Mouse (Mus musculus) left cerebral cortex, postnatal 10 days (tissue): ENCODE results near the gene Ankrd27. TPM values are rescaled to one million over a fixed set of nuclear protein-coding genes. Genes with fewer than 3 reads are reported as not detected.

Experiments used
- DNase-seq, 2 experiments: peaks; one replicate each; pipeline ENCODE4 v3.0.0; 2021 to 2022; ENCODE audit warnings: low spot score in 2 of 2, mixed read lengths in 1 of 2; ENCODE audit errors: extremely low spot score in 1 of 2
- intact Hi-C: fragments of 180-260 bp; cut with DNase I; formaldehyde crosslinking; loops from one replicate; pipeline ENCODE4 v1.15.1; 2025
- total RNA-seq, 2 experiments: library from RNA; stranded (reverse); gene quantifications; 2 replicates each; pipeline ENCODE4 v1.2.3; 2021

Gene Ankrd27
- total RNA-seq, 2 experiments from 2014 or later = 42.8 to 50.3 TPM

DNA sequence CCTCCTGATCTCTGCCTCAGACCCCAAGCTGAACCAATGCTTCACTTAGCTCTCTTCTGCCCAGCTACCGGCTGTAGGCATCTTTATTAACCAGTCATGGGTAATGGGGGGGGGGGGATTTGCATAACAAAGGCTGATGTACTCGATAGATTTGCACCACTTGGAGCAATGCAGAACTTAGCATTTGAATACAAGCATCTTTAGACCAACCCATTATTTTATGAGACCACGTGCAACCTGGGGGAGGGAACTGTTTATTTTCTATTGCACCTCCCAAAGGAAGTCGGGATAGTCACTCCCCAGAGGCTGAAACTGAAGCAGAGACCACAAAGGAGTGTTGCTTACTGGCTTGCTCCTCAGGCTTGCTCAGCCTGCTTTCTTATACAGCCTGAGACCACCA lies 31.5 kb downstream of the Ankrd27 start:
- no peak for DNase-seq
- intact Hi-C loops = no loop called here

DNA sequence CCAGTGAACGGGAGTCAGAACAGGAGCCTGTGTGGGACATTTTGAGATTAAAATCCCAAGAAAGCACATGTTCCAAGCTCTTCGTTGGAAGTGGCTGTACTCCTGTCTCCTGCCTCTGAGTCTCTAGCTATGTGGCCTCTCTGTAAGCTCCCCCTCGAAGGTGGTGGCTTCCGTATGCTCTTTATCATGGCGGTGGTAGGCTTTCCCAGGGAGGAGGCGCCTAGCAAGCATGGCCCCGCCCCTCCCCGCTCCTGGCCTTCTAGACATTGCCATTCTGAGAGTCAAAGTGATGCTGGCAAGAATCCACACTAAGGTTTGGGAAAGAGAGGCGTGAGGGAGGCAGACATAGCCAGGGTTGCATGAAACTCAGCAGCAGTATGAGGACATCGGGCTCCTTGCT lies 36.6 kb downstream of the Ankrd27 start:
- no peak for DNase-seq
- intact Hi-C loops = loop anchor here (10.0 kb wide), 1 partner anchor 208 kb away; no protein-coding TSS in a partner anchor

DNA sequence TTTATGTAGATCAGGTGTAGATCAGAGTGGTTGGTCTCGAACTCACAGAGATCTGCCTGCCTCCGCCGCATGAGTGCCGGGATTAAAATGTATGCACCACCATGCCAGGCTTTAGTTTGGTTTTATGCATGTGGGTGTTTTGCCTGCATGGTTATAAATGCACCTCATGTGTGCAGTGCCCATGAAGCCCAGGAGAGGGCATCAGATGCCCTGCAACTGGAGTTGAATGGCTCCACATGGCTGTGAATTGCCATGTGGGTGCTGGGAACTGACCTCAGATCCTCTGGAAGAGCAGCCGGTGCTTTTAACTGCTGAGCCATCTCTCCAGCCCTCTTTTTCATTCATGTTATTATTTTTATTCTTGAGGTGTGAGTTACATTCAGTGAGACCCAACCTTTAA lies 40.0 kb downstream of the Ankrd27 start:
- DNase-seq = no peak
- intact Hi-C loops = loop anchor here (10.0 kb wide), 1 partner anchor 211 kb away; no protein-coding TSS in a partner anchor

DNA sequence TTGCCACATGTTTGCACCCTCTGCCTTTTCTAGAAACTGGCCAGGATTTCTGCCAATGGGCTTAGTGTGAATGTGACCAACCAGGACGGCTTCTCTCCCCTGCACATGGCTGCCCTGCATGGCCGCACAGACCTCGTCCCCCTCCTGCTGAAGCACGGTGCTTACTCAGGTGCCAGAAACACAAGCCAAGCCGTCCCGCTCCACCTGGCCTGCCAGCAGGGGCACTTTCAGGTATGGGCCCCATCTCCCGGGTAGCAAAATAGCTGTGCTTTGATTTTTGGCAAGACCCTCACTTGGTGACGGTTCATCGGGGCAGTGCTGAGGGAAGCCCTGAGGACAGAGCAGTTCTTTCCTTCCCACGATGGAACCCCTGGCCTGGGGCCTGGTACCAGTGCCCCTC lies 41.3 kb downstream of the Ankrd27 start:
- no peak for DNase-seq
- intact Hi-C loops = loop anchor here (10.0 kb wide), 1 partner anchor 213 kb away; no protein-coding TSS in a partner anchor

DNA sequence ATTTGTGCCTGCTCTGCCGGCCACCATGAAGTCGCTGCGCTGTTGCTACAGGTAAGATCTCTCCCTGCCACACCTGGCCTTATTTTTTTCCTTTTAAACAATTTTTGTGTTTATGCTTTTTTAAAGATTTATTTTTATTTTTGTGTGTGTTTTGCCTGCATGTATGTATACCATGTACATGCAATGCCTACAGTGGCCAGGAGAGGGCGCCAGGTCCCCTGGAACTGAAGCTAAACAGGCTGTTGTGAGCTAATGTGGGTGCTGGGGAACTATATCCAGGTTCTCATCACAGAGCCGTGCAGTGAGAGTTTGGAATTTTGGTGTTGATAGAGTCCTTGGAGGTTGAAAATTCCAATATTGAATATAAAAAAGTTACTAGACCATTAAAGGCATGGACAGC lies 42.5 kb downstream of the Ankrd27 start:
- no peak for DNase-seq
- intact Hi-C loops = loop anchor here (10.0 kb wide), 1 partner anchor 214 kb away; no protein-coding TSS in a partner anchor

DNA sequence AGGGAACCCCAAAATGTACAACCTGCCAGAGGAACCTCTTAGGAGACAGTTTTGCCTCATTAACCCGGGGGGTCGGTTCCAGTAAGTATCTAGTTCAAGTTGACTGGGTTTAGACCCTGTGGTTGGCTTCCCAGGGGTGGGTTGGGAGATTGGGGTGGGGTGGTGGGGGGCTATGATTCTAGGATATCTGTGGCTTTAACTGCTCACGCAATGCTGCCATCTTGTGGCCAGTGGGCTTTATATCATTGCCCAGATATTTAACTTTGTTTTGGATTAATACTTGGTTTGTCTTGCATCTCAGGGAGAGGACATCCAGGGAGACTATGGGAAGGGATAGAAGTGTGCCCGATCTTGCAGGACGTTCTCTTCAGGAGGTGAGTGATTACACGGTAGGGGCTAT lies 50.2 kb downstream of the Ankrd27 start:
- intact Hi-C loops = loop anchor here (5.0 to 10.0 kb wide), 2 partner anchors 89 to 341 kb away; no protein-coding TSS in a partner anchor
- DNase-seq = peak in 1 of 2 experiments; percentile 46

DNA sequence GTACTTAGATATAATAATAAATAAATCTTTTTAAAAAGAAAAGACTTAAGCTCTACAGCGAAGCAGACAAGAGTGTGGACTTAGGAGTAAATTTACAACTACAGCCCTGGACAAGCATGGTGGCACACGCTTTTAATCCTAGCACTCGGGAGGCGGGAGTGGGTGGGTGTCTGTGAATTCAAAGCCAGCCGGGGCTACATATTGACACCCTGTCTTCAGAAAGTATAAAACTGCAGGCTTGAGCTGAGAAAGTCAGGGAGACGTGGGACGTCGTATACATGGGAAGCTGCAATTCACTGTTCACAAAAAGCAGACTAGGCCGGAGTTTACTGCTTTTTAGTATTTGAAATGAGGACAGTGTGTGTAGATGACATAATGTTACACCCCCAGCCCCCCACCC lies 50.8 kb downstream of the Ankrd27 start:
- intact Hi-C loops = loop anchor here (5.0 to 10.0 kb wide), 2 partner anchors 90 to 342 kb away; no protein-coding TSS in a partner anchor
- no peak for DNase-seq

DNA sequence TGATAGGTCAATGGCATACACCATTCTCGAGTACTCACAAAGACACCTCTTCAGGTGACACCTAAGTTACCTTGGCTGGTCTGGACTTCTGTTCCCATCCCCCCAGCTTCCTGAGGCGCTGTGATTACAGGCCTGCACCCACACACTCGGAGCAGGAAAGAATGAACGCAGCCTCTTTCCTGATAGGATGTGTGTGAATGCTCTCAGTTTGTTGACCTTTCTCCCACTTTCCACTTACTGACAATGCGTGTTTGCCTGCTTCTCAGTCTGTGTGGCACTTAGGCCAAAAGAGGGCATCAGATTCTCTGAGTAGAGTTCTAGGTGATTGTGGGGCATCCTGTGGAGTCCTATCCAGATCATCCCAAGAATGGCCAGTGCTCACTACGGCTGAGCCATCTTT lies 54.0 kb downstream of the Ankrd27 start:
- DNase-seq = no peak
- intact Hi-C loops = no loop called here

DNA sequence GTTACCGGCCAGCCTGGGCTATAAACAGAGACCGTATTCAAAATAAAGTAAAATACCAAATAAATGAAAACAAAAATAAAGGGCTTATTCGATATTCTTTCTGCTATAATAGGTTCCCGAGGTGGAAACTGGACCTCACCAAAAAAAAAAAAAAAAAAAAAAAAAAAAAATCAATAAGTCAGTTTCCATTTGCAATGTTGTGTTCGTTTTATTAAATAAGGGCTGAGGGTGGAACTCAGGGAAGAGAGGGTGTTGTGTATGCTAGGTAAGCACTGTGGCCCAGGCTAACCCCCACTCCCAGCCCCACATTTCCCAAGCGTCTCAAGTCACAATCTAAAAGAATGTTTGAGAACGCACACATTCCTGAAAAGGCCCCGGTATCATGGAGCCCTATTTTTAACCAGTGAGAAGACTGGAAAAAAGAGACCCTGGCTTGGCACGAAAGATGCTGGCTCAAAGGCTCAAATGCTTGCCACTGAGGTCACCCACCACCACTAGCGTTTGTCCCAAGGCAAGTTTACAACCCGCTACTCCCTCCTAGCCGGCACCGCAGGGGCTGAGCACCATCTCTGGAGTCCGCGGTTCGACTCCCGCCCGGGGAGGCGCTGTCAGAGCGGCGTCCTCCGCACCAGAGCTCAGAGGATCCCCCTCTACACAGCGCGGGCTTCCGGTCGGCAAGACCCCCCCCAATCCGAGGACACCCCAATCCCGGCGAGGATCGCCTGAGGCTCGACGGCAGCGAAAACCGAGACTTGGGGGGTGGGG lies 60.5 kb downstream of the Ankrd27 start:
- DNase-seq = peak in 1 of 2 experiments; percentile 58
- intact Hi-C loops = loop anchor here (5.0 kb wide), 1 partner anchor 156 kb away; the partner anchor contains the start of gene Zfp507

DNA sequence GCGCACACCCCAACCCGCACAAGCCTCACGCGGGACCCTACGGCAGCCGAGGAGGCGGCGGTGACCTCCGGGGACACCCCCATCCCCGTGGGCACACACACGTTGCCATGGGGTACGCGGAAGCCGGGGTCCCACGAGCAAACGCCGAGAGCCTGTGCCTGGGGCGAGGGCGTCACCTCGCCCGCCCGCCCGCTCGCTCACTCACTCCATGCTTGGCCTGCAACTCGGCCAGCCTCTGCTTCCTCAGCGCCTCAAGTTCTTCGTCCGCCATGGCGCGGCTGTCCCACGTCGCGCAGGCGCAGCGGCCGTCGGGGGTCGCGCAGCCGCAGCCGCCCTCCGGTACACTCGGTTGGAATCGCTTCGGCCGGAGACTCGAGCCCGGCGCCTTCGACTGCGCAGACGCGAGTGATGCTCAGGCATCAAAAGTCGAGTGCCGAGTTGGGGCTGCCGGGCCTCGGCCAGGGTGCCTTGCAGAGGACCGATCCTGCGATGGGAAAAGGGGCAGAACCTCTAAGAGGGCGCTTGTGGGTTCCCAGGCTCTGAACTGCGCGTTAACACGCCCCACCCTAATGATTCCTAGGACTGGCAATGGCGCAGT lies 61.2 kb downstream of the Ankrd27 start, which contains the start of gene Pdcd5:
Gene Pdcd5, minus strand, starts transcription at position 421 of the 598 bp plus-strand sequence.
- intact Hi-C loops = loop anchor here (5.0 kb wide), 1 partner anchor 155 kb away; the partner anchor contains the start of gene Zfp507
- peak; percentile 97 to 98 for DNase-seq

DNA sequence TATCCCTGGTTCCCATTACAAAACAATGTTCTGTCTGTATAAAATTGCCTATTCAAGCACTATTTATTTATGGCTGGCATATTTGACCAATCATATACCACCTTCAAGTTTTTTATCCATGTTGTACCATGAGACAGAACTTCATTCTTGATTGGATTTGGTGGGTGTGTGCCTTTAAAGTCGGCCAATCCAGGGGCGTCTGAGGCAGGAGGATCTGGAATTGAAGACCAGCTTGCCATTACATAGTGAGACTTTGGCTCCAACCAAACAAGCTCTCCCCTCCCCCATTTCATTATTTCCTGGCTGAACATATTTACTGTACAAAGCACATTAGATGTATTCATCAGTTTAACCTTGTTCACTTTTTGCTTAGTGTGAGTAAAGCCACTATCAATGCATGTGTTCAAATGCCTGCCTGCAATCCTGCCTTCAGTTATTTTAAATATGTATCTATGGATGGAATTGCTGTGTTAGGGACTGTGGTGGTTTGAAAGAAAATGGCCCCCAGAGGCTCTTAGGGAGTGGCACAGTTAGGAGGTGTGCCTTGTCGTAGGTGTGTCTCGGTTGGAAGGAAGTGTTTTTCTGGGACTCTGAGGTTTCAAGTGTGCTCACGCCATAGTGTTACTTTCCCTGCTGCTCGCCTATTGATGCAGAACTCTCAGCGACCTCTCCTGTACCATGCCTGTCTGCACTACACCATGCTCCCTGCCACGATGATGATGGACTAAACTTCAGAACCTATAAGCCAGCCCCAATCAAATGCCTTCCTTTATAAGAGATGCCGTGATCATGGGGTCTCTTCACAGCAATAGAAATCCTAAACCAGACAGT lies 62.4 kb downstream of the Ankrd27 start:
- no peak for DNase-seq
- intact Hi-C loops = loop anchor here (5.0 kb wide), 1 partner anchor 154 kb away; the partner anchor contains the start of gene Zfp507

DNA sequence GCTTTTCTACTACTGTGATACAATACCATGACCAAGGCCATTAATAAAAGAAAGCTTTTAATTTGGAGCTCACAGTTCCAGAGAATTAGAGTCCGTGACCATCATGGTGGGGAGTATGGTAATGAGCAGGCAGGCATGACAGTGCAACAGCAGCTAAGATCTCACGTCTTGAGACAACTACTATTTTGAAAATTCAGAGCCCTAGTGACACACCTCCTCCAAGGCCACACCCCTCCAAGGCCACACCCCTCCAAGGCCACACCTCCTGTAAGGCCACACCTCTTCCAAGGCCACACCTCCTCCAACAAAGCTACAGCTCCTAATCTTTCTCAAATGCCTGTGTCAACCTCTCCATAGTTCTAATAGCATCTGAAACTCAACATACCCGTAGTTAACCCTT lies 63.0 kb downstream of the Ankrd27 start:
- peak in 1 of 2 experiments; percentile 62 for DNase-seq
- intact Hi-C loops = loop anchor here (5.0 kb wide), 1 partner anchor 153 kb away; the partner anchor contains the start of gene Zfp507

DNA sequence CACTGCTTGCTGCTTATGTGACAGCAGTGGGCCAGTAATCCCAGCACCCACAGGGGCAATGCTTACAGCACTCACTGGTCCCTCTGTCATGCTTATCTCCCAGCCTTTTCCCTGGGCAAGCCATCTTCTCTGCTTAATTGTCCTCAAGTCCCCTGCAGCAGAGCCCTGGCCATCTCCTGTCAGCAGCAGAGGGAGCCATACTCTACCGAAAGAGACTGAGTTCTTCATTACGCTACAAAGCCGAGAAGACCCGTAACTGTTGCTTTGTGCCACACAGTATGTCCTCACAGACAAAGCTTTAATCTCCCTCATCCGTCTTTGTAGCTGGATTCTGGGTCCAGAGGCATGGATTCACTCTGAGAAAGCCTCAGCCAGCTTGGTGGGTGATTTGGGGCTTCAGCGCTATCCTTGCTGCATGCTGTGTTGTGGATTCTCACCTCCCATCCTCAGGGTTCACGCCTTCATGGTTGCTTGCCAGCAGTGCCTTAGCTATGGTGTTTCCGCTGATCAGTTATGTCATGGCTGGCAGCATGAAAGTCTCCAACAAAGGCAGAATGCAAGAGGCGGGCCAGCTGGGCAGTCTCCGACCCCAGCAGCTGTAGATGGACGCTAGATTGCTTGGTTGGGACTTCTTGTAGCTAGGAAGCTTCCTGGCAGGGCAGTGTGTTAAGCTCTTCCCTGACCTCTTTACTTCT lies 64.8 kb downstream of the Ankrd27 start:
- intact Hi-C loops = loop anchor here (5.0 kb wide), 1 partner anchor 1706 kb away; no protein-coding TSS in a partner anchor
- DNase-seq = peak; percentile 43 to 63

DNA sequence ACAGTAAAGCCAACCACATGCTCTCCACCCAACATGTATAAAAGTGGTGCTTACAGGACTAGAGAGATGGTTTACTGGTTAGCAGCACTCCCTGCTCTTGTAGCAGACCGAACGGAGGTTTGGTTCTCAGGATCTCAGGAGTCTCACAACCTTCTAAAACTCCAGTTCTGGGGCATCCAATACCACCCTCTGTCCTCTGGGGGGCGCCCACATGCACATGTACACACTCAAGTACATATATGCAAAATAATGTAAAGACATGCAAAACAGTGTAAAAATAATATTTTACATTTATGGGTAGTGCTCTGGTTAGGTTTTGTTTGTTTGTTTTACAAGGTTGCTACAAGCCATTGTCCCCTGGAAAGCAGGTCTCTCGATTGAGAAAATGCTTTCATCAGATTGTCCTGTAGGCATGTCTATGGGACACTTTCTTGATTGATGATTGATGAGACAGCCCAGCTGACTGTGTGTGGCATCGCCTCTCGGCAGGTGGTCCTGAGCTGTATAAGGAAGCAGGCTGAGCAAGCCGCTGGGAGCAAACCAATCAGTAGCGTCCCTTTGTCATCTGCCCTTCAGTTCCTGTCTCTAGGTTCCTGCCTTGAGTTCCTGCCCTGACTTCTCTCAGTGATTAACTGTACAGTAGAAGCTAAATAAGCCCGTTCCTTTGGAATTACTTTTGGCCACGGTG lies 65.7 kb downstream of the Ankrd27 start:
- DNase-seq = no peak
- intact Hi-C loops = loop anchor here (5.0 kb wide), 1 partner anchor 1706 kb away; no protein-coding TSS in a partner anchor

DNA sequence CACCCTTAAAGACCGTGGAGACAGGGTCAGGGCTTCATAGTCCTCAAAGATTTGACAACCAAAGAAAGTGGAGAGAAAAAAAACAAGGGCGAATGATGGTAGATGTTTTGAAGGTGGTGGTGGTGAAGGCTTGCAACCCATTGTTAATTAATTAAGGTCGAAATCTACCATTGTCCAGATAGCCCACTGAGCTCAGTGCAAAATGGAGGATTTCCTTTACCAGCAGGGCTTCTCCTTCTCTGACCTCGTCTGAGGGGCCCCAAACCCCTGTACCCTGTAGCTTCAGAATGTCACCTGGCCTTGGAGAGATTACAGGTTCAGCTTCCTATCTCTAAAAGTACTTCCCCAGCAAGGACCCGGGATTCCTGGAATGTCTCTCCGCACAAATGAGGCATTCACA lies 71.8 kb downstream of the Ankrd27 start:
- intact Hi-C loops = no loop called here
- no peak for DNase-seq

DNA sequence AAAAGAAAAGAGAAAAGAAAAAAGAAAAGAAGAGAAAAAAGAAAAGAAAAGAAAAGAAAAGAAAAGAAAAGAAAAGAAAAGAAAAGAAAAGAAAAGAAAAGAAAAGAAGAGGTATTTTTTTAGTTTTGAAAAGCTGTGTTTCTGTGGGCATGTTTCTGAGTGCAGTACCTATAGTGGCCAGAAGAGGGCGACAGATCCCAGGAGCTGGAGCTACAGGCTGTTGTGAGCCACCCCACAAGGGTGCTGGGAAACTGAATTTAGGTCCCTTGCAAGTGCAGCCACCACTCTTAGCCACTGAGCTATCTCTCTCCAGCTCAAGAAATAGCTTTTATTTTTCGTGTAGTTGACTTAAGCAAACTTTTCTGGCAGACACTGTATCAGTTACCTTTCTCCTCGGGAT lies 73.1 kb downstream of the Ankrd27 start:
- DNase-seq = no peak
- intact Hi-C loops = no loop called here

DNA sequence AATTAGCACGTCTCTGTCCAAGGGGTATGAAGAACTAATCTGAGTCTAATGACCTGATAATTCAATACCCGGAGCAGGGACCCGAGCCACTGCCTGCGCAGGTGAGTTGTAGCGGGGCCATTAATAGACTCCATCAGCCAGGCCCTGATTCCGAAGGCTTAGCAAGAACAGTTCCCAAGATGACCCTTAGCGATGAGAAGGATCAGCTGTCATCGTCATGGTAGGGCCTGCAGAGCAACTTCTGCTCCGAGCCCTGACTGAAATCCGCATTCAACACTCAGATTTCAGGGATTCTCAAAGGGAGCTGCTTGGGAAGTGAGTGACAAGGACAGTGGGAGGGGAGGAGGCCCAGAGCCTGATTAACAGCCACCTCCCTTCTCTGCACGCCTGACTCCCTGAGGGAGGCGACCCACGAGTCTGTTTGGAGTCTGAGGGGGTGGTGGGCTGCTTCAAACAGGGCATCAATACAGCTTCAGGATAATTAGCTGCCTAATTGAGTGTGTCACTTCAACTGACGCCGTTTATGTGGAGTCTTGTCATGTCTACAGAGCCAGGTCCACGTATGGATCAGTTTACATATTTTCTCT lies 77.8 kb downstream of the Ankrd27 start:
- DNase-seq = no peak
- intact Hi-C loops = no loop called here
